Mouse (Mus musculus) testis, adult 2 months (tissue): ENCODE data around the gene Irf2bpl. TPM values are rescaled to one million over a fixed set of nuclear protein-coding genes. Genes with fewer than 3 reads are reported as not detected.

Source experiments
- H3K27ac ChIP-seq: fragments of 200-500 bp; 2 replicates; pipeline ENCODE4 v1.5.1; 2012; ENCODE audit warnings: low read depth, low read length; ENCODE audit not compliant: control insufficient read depth, insufficient read depth
- H3K27me3 ChIP-seq: fragments of 200-500 bp; 2 replicates; pipeline ENCODE4 v1.6.1; 2012; ENCODE audit warnings: mild to moderate bottlenecking, low read length, moderate library complexity; ENCODE audit not compliant: control insufficient read depth, insufficient read depth
- H3K36me3 ChIP-seq: fragments of 200-500 bp; 2 replicates; pipeline ENCODE4 v1.6.1; 2012; ENCODE audit warnings: mild to moderate bottlenecking, low read length; ENCODE audit not compliant: control insufficient read depth, insufficient read depth
- H3K4me1 ChIP-seq: fragments of 200-500 bp; 2 replicates; pipeline ENCODE4 v1.6.1; 2012; ENCODE audit warnings: low read length; ENCODE audit not compliant: control insufficient read depth, insufficient read depth
- H3K4me3 ChIP-seq: fragments of 200-500 bp; 2 replicates; pipeline ENCODE4 v1.5.1; 2012; ENCODE audit warnings: low read depth, mild to moderate bottlenecking, low read length, moderate library complexity, mixed read lengths; ENCODE audit not compliant: control insufficient read depth
- CTCF ChIP-seq: fragments of 200-500 bp; IDR thresholded peaks from 2 replicates; pipeline ENCODE4 v1.5.1; 2012; ENCODE audit warnings: low read depth, mild to moderate bottlenecking, inconsistent platforms, low read length, moderate library complexity; ENCODE audit not compliant: control insufficient read depth, insufficient read depth, insufficient replicate concordance
- POLR2A ChIP-seq: fragments of 200-500 bp; IDR thresholded peaks from 2 replicates; pipeline ENCODE4 v1.6.1; 2012; ENCODE audit warnings: low read depth, mild to moderate bottlenecking, inconsistent platforms, low read length, moderate library complexity; ENCODE audit not compliant: control insufficient read depth
- polyA plus RNA-seq: library from polyadenylated mRNA; depleted of rRNA; stranded (reverse); fragments of >200 nt; gene quantifications from 2 replicates; pipeline ENCODE4 v1.2.3, GENCODE M21; 2012

Irf2bpl gene
- polyA plus RNA-seq, 1 experiment: 2.8 TPM

GRCm38 (mm10) chr12:86888130-86889069, 3.8 kb upstream of the Irf2bpl start:
- Histone ChIP-seq H3K36me3 (no peaks in the 10 kb centered on the region), H3K27me3 (no peaks in the 10 kb centered on the region), H3K4me1 (peaks cover 29% of the 10 kb centered on the region), H3K27ac (peak overlapping the region; percentile 90), H3K4me3 (peak overlapping the region; percentile 34)
- TF ChIP-seq CTCF (no peak), POLR2A (no peak)

- TF ChIP-seq CTCF: no peak
- no peak for TF ChIP-seq POLR2A
- Histone ChIP-seq H3K27ac (peak overlapping the region; percentile 90), H3K27me3 (no peaks in the 10 kb centered on the region; the same call in 1 of the 2 replicates), H3K4me3 (no peak overlapping the region), H3K36me3 (no peaks in the 10 kb centered on the region), H3K4me1 (peaks cover 32% of the 10 kb centered on the region)
Measured at GRCm38 (mm10) chr12:86887381-86888129, 3.0 kb upstream of the Irf2bpl start.

- TF ChIP-seq POLR2A: no peak
- TF ChIP-seq CTCF: no peak
- Histone ChIP-seq H3K4me1 (peaks cover 34% of the 10 kb centered on the region), H3K36me3 (no peaks in the 10 kb centered on the region), H3K27ac (no peak overlapping the region), H3K27me3 (no peaks in the 10 kb centered on the region; the same call in 1 of the 2 replicates), H3K4me3 (no peak overlapping the region)
Measured at GRCm38 (mm10) chr12:86886446-86886965, 1.9 kb upstream of the Irf2bpl start.

- H3K4me1 ChIP-seq: peaks cover 34% of the 10 kb centered on the region
- no peaks in the 10 kb centered on the region for H3K36me3 ChIP-seq
- TF ChIP-seq CTCF (no peak), POLR2A (no peak)
- H3K27me3 ChIP-seq: no peaks in the 10 kb centered on the region; the same call in 1 of the 2 replicates
- H3K27ac ChIP-seq: no peak overlapping the region
- H3K4me3 ChIP-seq: no peak overlapping the region
Measured at GRCm38 (mm10) chr12:86885746-86886145, 1.1 kb upstream of the Irf2bpl start.

- H3K27me3 ChIP-seq: no peaks in the 10 kb centered on the region; the same call in 1 of the 2 replicates
- H3K4me1 ChIP-seq: peaks cover 34% of the 10 kb centered on the region
- no peaks in the 10 kb centered on the region for H3K36me3 ChIP-seq
- TF ChIP-seq CTCF: no peak
- TF ChIP-seq POLR2A: no peak
- peak overlapping the region; percentile 59; the same call in 1 of the 2 replicates for H3K27ac ChIP-seq
- peak overlapping the region; percentile 23; the same call in 1 of the 2 replicates for H3K4me3 ChIP-seq
Measured at GRCm38 (mm10) chr12:86885336-86885735, 738 bp upstream of the Irf2bpl start.

- Histone ChIP-seq H3K27me3 (no peaks in the 10 kb centered on the region; the same call in 1 of the 2 replicates), H3K36me3 (no peaks in the 10 kb centered on the region), H3K27ac (peak overlapping the region; percentile 93), H3K4me1 (peaks cover 32% of the 10 kb centered on the region), H3K4me3 (peak overlapping the region; percentile 87)
- TF ChIP-seq CTCF (no peak), POLR2A (no peak)
Measured at GRCm38 (mm10) chr12:86883280-86884196, 1.1 kb downstream of the Irf2bpl start.
